Mouse (Mus musculus) mature B cell (primary cell): ENCODE measurements around the gene Gm20828.
"Not testable (repeated sequence)": the region's sequence is repeated elsewhere in the genome, so short reads cannot be mapped to it uniquely, and the experiment has no call there.

Experiments
- in situ Hi-C: fragments of 300-500 bp; cut with MboI; formaldehyde crosslinking; loops from 2 replicates; pipeline ENCODE4 v1.14.3; 2019

Gene Gm20828

DNA sequence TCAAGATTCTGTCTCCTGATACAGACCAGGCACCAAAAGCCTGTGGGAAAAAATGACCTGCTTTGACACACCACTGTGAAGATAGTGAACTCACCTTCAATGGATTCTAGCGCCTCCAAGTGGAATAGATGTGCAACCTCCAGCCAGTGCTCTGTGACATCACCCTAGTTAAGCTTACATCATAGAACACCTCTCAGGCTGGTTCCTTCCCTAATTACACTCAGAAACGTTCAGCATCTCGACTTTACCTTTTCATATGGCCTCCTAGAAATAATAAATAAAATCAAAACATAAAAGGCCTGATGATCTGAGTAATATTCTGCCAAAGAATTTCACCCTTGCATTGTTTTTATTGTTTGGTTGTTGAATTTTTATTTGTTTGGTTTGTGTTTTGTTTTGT lies at the start of gene Gm20828:
Gene Gm20828, minus strand, starts transcription at position 101 of the 400 bp plus-strand sequence.
- in situ Hi-C loops: not testable (repeated sequence)
